Mouse (Mus musculus) G1E (cell line): ENCODE data around the gene Mkrn2.

Source experiments
- CTCF ChIP-seq: IDR thresholded peaks from 2 replicates; pipeline ENCODE4 v1.5.1; 2012; ENCODE audit warnings: low read depth, low read length, inconsistent platforms, mixed read lengths
- GATA1 ChIP-seq: IDR thresholded peaks from 2 replicates; pipeline ENCODE4 v1.6.1; 2012; ENCODE audit warnings: borderline replicate concordance, low read length, inconsistent platforms, mixed read lengths
- GATA2 ChIP-seq: IDR thresholded peaks from 2 replicates; pipeline ENCODE4 v1.6.1; 2012; ENCODE audit warnings: low read depth, low read length, inconsistent platforms, borderline replicate concordance
- POLR2AphosphoS5 ChIP-seq: IDR thresholded peaks from 2 replicates; pipeline ENCODE4 v1.6.1; 2012; ENCODE audit warnings: low read depth, low read length, inconsistent platforms; ENCODE audit not compliant: insufficient replicate concordance
- TAL1 ChIP-seq: conservative IDR thresholded peaks from 2 replicates; pipeline ENCODE4 v1.6.1; 2012; ENCODE audit warnings: low read depth, low read length, inconsistent platforms, mixed read lengths

GRCm38 (mm10) chr6:115606461-115606860 is 4.8 kb downstream of the Mkrn2 start:
- TF ChIP-seq CTCF = no peak
- TF ChIP-seq TAL1 = no peak
- TF ChIP-seq GATA1 = no peak
- no peak for TF ChIP-seq GATA2
- TF ChIP-seq POLR2AphosphoS5 = no peak
